Mouse (Mus musculus): ENCODE measurements around the gene Dmc1. TPM values are rescaled to one million over a fixed set of nuclear protein-coding genes. Genes with fewer than 3 reads are reported as not detected.

Gene Dmc1
- total RNA-seq, 1 experiment = 6.4 TPM

GRCm38 (mm10) chr15:79533796-79534195 is 71.1 kb downstream of the Dmc1 start:
- peaks cover 76% of the 10 kb centered on the region for H3K36me3 ChIP-seq (ENCODE audit: control insufficient read depth, insufficient read depth, low read length, poor library complexity, severe bottlenecking)
- TF ChIP-seq MAFK (IDR thresholded peaks at IDR 0.05; ENCODE audit: insufficient read depth, low read depth, low read length) (no peak), HCFC1 (IDR thresholded peaks at IDR 0.05; ENCODE audit: borderline replicate concordance, insufficient read depth, low read length) (no peak), CHD2 (IDR thresholded peaks at IDR 0.05; ENCODE audit: low read depth, low read length) (no peak), ZNF384 (IDR thresholded peaks at IDR 0.05; ENCODE audit: low read depth, low read length) (no peak), ZC3H11A (IDR thresholded peaks at IDR 0.05; ENCODE audit: borderline replicate concordance, low read depth, low read length) (no peak)
- in situ Hi-C loops (cut with MboI; ENCODE audit: low sequenced_read_pairs in 2 of 2, unreplicated experiment in 2 of 2) = no loop called here

GRCm38 (mm10) chr15:79529935-79530334 is 75.0 kb downstream of the Dmc1 start:
- Histone ChIP-seq H3K27ac (ENCODE audit: insufficient read depth, low read depth, low read length, poor library complexity, severe bottlenecking) (no peak overlapping the region), H3K9me3 (ENCODE audit: control insufficient read depth, insufficient read depth, low read depth, low read length) (no peaks in the 10 kb centered on the region), H3K4me1 (ENCODE audit: control insufficient read depth in 2 of 2, insufficient read depth in 2 of 2, low read length in 2 of 2, poor library complexity in 1 of 2) (peaks cover 0 to 15% of the 10 kb centered on the region in 2 experiments; a peak in 2 of 4 replicates), H3K36me3 (ENCODE audit: control insufficient read depth, insufficient read depth, low read length, poor library complexity, severe bottlenecking) (peaks cover 59% of the 10 kb centered on the region), H3K4me3 (ENCODE audit: insufficient read depth in 1 of 2, low read depth in 1 of 2, low read length in 2 of 2, poor library complexity in 1 of 2, severe bottlenecking in 1 of 2) (no peak overlapping the region), H3K9ac (ENCODE audit: insufficient read depth, low read depth, low read length, poor library complexity, severe bottlenecking) (no peak overlapping the region)
- no peak for DNase-seq (ENCODE audit: low read depth, low spot score)
- in situ Hi-C loops (cut with MboI; ENCODE audit: low sequenced_read_pairs in 2 of 2, unreplicated experiment in 2 of 2) = no loop called here
- TF ChIP-seq ZC3H11A (IDR thresholded peaks at IDR 0.05; ENCODE audit: borderline replicate concordance, low read depth, low read length) (no peak), MAFK (IDR thresholded peaks at IDR 0.05; ENCODE audit: insufficient read depth, low read depth, low read length) (no peak), ZNF384 (IDR thresholded peaks at IDR 0.05; ENCODE audit: low read depth, low read length) (no peak), HCFC1 (IDR thresholded peaks at IDR 0.05; ENCODE audit: borderline replicate concordance, insufficient read depth, low read length) (no peak), CHD2 (IDR thresholded peaks at IDR 0.05; ENCODE audit: low read depth, low read length) (no peak)

More at GRCm38 (mm10) chr15:79533796-79534195, 71.1 kb downstream of the Dmc1 start:
- peaks cover 3 to 13% of the 10 kb centered on the region in 2 experiments for H3K4me1 ChIP-seq (ENCODE audit: control insufficient read depth in 2 of 2, insufficient read depth in 2 of 2, low read length in 2 of 2, poor library complexity in 1 of 2)
- no peak overlapping the region for H3K4me3 ChIP-seq (ENCODE audit: insufficient read depth in 1 of 2, low read depth in 1 of 2, low read length in 2 of 2, poor library complexity in 1 of 2, severe bottlenecking in 1 of 2)
- no peak for DNase-seq (ENCODE audit: low read depth, low spot score)
- H3K9me3 ChIP-seq (ENCODE audit: control insufficient read depth, insufficient read depth, low read depth, low read length) = no peaks in the 10 kb centered on the region
- no peak overlapping the region for H3K9ac ChIP-seq (ENCODE audit: insufficient read depth, low read depth, low read length, poor library complexity, severe bottlenecking)
- no peak overlapping the region for H3K27ac ChIP-seq (ENCODE audit: insufficient read depth, low read depth, low read length, poor library complexity, severe bottlenecking)

GRCm38 (mm10) chr15:79527991-79528639 is 76.8 kb downstream of the Dmc1 start:
- DNase-seq (ENCODE audit: low read depth, low spot score) = no peak
- Histone ChIP-seq H3K9me3 (ENCODE audit: control insufficient read depth, insufficient read depth, low read depth, low read length) (no peaks in the 10 kb centered on the region), H3K4me1 (ENCODE audit: control insufficient read depth in 2 of 2, insufficient read depth in 2 of 2, low read length in 2 of 2, poor library complexity in 1 of 2) (peaks cover 0 to 15% of the 10 kb centered on the region in 2 experiments; a peak in 2 of 4 replicates), H3K36me3 (ENCODE audit: control insufficient read depth, insufficient read depth, low read length, poor library complexity, severe bottlenecking) (peaks cover 44% of the 10 kb centered on the region), H3K27ac (ENCODE audit: insufficient read depth, low read depth, low read length, poor library complexity, severe bottlenecking) (no peak overlapping the region), H3K4me3 (ENCODE audit: insufficient read depth in 1 of 2, low read depth in 1 of 2, low read length in 2 of 2, poor library complexity in 1 of 2, severe bottlenecking in 1 of 2) (no peak overlapping the region), H3K9ac (ENCODE audit: insufficient read depth, low read depth, low read length, poor library complexity, severe bottlenecking) (no peak overlapping the region)
- in situ Hi-C loops (cut with MboI; ENCODE audit: low sequenced_read_pairs in 2 of 2, unreplicated experiment in 2 of 2) = no loop called here
- TF ChIP-seq CHD2 (IDR thresholded peaks at IDR 0.05; ENCODE audit: low read depth, low read length) = no peak
- no peak for TF ChIP-seq ZNF384 (IDR thresholded peaks at IDR 0.05; ENCODE audit: low read depth, low read length)
- TF ChIP-seq ZC3H11A (IDR thresholded peaks at IDR 0.05; ENCODE audit: borderline replicate concordance, low read depth, low read length) = no peak
- no peak for TF ChIP-seq MAFK (IDR thresholded peaks at IDR 0.05; ENCODE audit: insufficient read depth, low read depth, low read length)
- TF ChIP-seq HCFC1 (IDR thresholded peaks at IDR 0.05; ENCODE audit: borderline replicate concordance, insufficient read depth, low read length) = no peak

DNA sequence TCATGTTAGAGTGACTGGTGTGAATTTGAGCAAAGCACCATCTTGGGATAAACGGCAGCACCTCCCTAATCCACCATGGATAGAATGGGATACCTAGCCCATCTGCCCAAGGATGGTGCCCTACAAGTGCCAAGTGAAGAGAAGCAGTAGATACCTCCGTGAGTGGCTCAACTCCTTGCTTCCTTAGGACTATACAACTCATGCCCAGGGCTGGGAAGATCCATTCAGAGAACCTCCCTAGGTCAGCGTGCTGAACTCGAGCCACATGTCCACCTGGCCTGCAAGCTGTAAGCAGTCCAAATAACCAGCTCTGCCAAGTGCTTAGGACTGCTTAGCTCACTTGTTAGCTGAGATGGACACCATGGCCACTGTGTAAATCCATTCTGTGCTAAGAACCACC is 77.7 kb downstream of the Dmc1 start:
- TF ChIP-seq ZNF384 (IDR thresholded peaks at IDR 0.05; ENCODE audit: low read depth, low read length) (no peak), MAFK (IDR thresholded peaks at IDR 0.05; ENCODE audit: insufficient read depth, low read depth, low read length) (no peak), CHD2 (IDR thresholded peaks at IDR 0.05; ENCODE audit: low read depth, low read length) (no peak), ZC3H11A (IDR thresholded peaks at IDR 0.05; ENCODE audit: borderline replicate concordance, low read depth, low read length) (no peak), HCFC1 (IDR thresholded peaks at IDR 0.05; ENCODE audit: borderline replicate concordance, insufficient read depth, low read length) (no peak)

More for the DNA sequence above, 77.7 kb downstream of the Dmc1 start:
- in situ Hi-C loops (cut with MboI; ENCODE audit: low sequenced_read_pairs in 2 of 2, unreplicated experiment in 2 of 2) = no loop called here
- Histone ChIP-seq H3K4me1 (ENCODE audit: control insufficient read depth in 2 of 2, insufficient read depth in 2 of 2, low read length in 2 of 2, poor library complexity in 1 of 2) (peaks cover 0 to 15% of the 10 kb centered on the region in 2 experiments; a peak in 2 of 4 replicates), H3K9me3 (ENCODE audit: control insufficient read depth, insufficient read depth, low read depth, low read length) (no peaks in the 10 kb centered on the region), H3K9ac (ENCODE audit: insufficient read depth, low read depth, low read length, poor library complexity, severe bottlenecking) (no peak overlapping the region), H3K27ac (ENCODE audit: insufficient read depth, low read depth, low read length, poor library complexity, severe bottlenecking) (no peak overlapping the region), H3K36me3 (ENCODE audit: control insufficient read depth, insufficient read depth, low read length, poor library complexity, severe bottlenecking) (peaks cover 43% of the 10 kb centered on the region), H3K4me3 (ENCODE audit: insufficient read depth in 1 of 2, low read depth in 1 of 2, low read length in 2 of 2, poor library complexity in 1 of 2, severe bottlenecking in 1 of 2) (no peak overlapping the region)
- no peak for DNase-seq (ENCODE audit: low read depth, low spot score)
